Mouse (Mus musculus) hindbrain, embryonic 15.5 days (tissue): Measurements from ENCODE around the gene Xylt1. TPM values are rescaled to one million over a fixed set of nuclear protein-coding genes. Genes with fewer than 3 reads are reported as not detected.

ENCODE experiments used
- ATAC-seq: fragments of 200-750 bp; cut with Nextera tagmentation; 2 replicates; pipeline ENCODE4 v1.8.0; 2017; ENCODE audit warnings: low read depth, moderate number of reproducible peaks, moderate TSS enrichment; ENCODE audit not compliant: low FRiP score
- H3K27ac ChIP-seq: fragments of 300-500 bp; sonication (generic); replicated peaks from 2 replicates; pipeline ENCODE4 v1.5.1; 2015; ENCODE audit warnings: mild to moderate bottlenecking, inconsistent platforms
- H3K27me3 ChIP-seq: fragments of 300-500 bp; sonication (generic); 2 replicates; pipeline ENCODE4 v1.6.1; 2015; ENCODE audit warnings: control low read depth, inconsistent platforms
- H3K36me3 ChIP-seq: fragments of 300-500 bp; sonication (generic); 2 replicates; pipeline ENCODE4 v1.6.1; 2015; ENCODE audit warnings: control low read depth, inconsistent platforms
- H3K4me1 ChIP-seq: fragments of 300-500 bp; sonication (generic); replicated peaks from 2 replicates; pipeline ENCODE4 v1.6.1; 2015; ENCODE audit warnings: control low read depth, inconsistent platforms
- H3K4me2 ChIP-seq: fragments of 300-500 bp; sonication (generic); 2 replicates; pipeline ENCODE4 v1.6.1; 2015; ENCODE audit warnings: moderate library complexity, mild to moderate bottlenecking, inconsistent platforms
- H3K4me3 ChIP-seq: fragments of 300-500 bp; sonication (generic); 2 replicates; pipeline ENCODE4 v1.5.1; 2015; ENCODE audit warnings: mild to moderate bottlenecking, inconsistent platforms
- H3K9ac ChIP-seq: fragments of 300-500 bp; sonication (generic); 2 replicates; pipeline ENCODE4 v1.6.1; 2015; ENCODE audit warnings: inconsistent platforms
- H3K9me3 ChIP-seq: fragments of 300-500 bp; sonication (generic); 2 replicates; pipeline ENCODE4 v1.6.1; 2016; ENCODE audit warnings: control low read depth, inconsistent platforms
- WGBS: fragments of 180-500 bp; shearing (Covaris S2); methylation state at CpG from one replicate; pipeline ENCODE4 v1.1.7; 2015; 5-methylcytosine and 5-hydroxymethylcytosine counted together
- polyA plus RNA-seq: library from polyadenylated mRNA; unstranded; fragments of >200 nt; fragmentation: Nextera tagmentation; extraction: Ambion mirVana; gene quantifications from 2 replicates; pipeline ENCODE4 v1.2.1, GENCODE M21; 2015

The Xylt1 gene
- polyA plus RNA-seq, 1 experiment from 2014 or later = 4.0 TPM

DNA sequence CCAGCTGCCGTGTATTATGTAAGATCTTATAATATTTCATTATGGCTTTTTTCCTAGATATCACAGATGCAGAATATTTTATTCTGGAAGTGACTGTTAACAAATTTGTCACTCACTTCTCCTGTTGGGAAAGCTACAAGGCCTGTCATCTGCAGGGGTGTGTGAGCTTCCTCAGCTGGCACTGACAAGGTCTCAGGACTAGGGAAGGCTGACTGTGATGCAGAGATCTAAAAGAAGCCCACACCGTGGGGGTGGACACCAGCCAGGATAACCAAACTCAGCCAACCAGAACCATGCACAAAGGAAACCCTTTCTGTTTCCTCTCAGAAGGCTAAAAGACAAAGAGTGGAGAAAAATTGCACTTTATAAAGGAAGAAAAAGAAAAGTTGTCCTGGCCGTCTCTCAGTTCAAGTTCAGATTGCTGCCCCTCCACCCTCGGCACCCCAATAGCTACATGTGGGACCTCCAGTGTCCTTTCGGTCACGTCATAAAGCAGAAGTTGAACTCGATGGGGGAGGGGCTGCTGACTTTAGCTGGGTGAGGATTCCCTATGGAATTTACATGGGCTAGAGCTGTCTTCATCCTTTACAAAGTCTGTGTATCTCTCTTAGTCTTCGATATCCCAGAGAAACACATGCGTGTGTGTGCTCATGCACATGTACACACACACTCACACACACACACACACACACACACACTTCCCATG is 109.9 kb downstream of the Xylt1 start:
- 54% methylated on average over 9 of the region's 9 CpGs for WGBS

DNA sequence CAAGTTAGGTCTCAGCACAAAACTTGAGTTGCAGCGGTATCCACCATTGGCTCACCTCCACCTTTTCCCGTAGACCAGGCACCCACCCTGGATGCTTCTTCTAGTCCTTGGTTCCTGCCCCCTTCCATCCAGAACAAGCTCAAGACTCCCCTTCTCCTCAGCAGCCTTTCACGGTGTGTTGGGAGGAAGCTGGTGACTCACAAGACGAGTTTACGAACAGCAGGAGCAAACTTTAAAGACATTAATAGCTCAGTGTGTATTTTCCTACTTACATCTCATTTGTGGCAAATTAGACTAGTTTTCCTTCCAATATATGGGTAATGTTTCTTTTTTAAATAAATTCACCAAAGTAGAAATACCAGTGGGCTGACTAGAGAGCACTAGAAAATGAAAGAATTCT is 110.7 kb downstream of the Xylt1 start:
- H3K4me2 ChIP-seq = no peak overlapping the region
- H3K9me3 ChIP-seq = no peaks in the 10 kb centered on the region
- no peaks in the 10 kb centered on the region for H3K36me3 ChIP-seq
- ATAC-seq = no peak
- H3K4me1 ChIP-seq = peaks cover 18% of the 10 kb centered on the region
- no peak overlapping the region for H3K27ac ChIP-seq
- H3K9ac ChIP-seq = no peak overlapping the region
- H3K27me3 ChIP-seq = no peaks in the 10 kb centered on the region
- H3K4me3 ChIP-seq = no peak overlapping the region
- 84% methylated on average over 5 of the region's 5 CpGs for WGBS

More for the DNA sequence above, 109.9 kb downstream of the Xylt1 start:
- Histone ChIP-seq H3K4me3 (no peak overlapping the region), H3K4me1 (peaks cover 14% of the 10 kb centered on the region), H3K9me3 (no peaks in the 10 kb centered on the region), H3K36me3 (no peaks in the 10 kb centered on the region), H3K9ac (no peak overlapping the region), H3K4me2 (no peak overlapping the region), H3K27me3 (no peaks in the 10 kb centered on the region), H3K27ac (no peak overlapping the region)
- no peak for ATAC-seq

DNA sequence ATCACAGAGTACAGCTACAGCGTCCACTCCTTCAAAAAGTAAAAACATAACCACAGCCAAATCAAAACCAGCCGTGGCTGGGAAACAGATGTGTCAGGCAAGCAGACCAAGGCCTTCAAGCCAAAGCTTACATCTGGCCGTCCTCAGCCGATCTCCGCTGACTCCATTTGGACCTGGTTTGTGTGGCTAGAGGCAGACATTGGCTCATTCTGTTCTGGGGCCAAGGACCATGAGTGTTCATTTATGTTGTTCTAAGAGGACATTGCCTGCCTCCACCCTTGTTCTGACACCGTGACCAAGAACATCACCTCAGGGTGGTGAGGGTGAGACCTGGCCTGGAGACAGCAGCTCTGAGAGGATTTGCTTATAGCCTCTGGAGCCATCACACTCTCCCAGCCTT is 113.4 kb downstream of the Xylt1 start:
- Histone ChIP-seq H3K27ac (no peak overlapping the region), H3K4me2 (no peak overlapping the region), H3K4me1 (peaks cover 18% of the 10 kb centered on the region), H3K27me3 (no peaks in the 10 kb centered on the region), H3K4me3 (no peak overlapping the region), H3K9me3 (no peaks in the 10 kb centered on the region), H3K9ac (no peak overlapping the region), H3K36me3 (no peaks in the 10 kb centered on the region)
- 90% methylated on average over 6 of the region's 6 CpGs for WGBS
- no peak for ATAC-seq

DNA sequence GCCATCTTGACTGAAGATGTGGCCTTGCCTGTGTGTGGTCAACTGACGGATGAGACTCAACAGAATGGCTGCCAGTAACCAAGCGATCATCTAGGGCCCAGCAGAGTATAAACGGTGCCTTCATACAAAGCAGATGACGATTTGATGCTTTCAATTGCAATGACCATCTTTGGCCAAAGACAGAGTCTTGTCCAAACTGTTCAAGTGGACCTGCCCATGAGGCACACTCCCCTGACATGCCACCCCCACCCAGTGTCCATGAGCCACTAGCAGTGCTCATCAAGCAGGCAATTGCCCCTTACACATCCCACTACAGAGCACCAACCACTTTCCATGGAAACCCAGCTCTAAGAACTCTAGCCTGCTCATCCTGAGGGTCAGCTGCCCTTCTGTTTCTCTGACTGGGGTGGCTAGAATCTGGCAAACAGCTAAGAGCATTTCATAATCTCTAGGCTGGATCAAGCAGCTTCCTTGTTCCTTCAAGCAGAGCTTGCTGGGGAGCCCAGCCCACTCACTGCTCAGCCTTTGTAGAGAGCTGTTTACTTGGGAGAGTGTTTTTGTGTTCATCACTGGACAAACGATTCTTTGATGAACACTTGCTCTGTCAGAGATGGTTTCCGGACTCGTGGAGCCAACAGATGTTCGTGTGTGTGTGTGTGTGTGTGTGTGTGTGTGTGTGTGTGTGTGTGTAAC is 114.0 kb downstream of the Xylt1 start:
- WGBS = 78% methylated on average over 8 of the region's 8 CpGs
- H3K4me2 ChIP-seq = no peak overlapping the region
- no peaks in the 10 kb centered on the region for H3K36me3 ChIP-seq
- H3K9ac ChIP-seq = no peak overlapping the region
- no peaks in the 10 kb centered on the region for H3K27me3 ChIP-seq
- 0 out of 2 replicates have a peak overlapping the region, but pooled peaks have one; percentile 17 for H3K27ac ChIP-seq
- peak; percentile 40; the same call in 1 of the 2 replicates for ATAC-seq
- no peak overlapping the region for H3K4me3 ChIP-seq
- H3K9me3 ChIP-seq = no peaks in the 10 kb centered on the region
- H3K4me1 ChIP-seq = peaks cover 18% of the 10 kb centered on the region

DNA sequence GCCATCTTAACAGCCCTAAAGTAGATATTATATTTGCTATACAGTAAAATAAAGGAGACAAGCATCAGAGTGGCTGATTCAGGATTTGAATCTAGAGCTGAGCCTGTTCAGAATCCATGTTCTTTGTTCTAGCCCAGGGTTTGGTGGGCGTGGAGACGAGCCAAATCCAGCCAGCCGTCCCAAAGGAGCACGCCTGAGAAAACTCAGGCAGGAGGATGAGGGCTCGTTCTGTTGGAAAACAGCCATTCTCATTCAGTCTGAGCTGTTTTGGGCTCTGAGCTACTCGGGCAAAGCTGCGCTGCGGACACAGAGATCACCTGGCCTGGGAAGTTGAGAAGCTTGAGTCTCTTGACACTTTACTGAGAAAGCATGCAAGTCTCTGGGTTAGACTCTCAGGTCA is 115.0 kb downstream of the Xylt1 start:
- 60% methylated on average over 8 of the region's 8 CpGs for WGBS
- no peak for ATAC-seq
- H3K4me3 ChIP-seq = no peak overlapping the region
- H3K4me1 ChIP-seq = peaks cover 15% of the 10 kb centered on the region
- H3K36me3 ChIP-seq = no peaks in the 10 kb centered on the region
- peak overlapping the region; percentile 38; the same call in 1 of the 2 replicates for H3K27ac ChIP-seq
- no peaks in the 10 kb centered on the region for H3K27me3 ChIP-seq
- H3K9me3 ChIP-seq = no peaks in the 10 kb centered on the region
- H3K9ac ChIP-seq = no peak overlapping the region
- H3K4me2 ChIP-seq = no peak overlapping the region

DNA sequence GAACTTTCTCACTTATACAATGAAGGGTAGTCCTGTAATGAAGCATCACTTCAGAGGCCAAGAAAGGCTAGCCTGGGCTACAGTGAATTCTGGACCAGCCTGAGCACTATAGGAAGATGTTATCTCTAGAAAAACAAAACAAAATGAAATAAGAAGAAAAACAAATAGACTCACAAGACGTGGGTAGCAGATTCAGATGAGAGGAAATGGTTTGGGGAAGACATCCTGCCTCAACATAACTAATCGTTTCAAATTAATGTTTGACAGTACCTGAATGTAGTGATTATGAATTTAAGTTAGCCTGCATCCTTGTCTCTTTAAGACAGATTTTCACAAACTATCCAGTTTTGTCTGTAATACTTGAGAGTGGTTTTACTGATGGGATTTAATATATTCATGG is 117.4 kb downstream of the Xylt1 start:
- no peak for ATAC-seq
- Histone ChIP-seq H3K36me3 (no peaks in the 10 kb centered on the region), H3K4me2 (no peak overlapping the region)

DNA sequence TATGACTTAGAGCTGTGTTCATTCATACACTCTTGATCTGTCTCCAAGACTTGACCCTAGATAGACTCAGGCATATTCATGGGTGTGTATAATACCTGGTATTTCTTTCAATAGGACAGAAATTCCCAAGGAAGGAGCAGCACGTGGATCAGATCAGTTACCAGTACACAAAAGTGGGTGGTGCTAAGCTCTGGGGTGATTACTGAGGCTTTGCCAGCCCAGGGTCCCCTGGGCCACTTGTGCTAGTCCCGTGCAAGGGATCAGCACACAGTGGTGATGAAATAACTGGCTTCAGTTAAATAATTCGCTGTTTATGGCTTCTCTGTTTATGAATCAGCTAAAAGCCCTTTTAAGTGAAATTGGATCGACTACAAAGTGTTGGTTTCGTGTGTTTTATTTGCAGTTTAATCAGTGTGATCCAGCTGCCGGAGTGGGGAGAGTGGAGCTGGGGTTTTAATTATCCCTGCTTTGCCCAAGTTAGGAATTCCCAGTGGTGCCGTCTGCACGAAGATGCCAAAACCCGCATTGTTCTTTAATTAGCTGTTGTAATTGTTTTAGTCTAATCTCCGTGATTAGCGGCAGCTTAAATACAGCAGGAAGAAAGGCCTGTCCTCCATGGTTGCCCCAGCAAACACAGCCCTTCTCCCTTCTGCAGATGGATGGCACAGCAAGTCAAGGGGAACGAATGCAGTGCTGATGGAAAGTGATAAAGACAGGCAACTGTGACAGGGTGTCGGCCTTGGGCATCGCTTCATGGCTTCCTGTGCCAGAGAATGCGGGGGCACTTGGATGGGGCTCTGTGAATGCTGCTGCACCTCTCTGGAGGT is 120.8 kb downstream of the Xylt1 start:
- peak; percentile 78 for ATAC-seq

More for the DNA sequence above, 117.4 kb downstream of the Xylt1 start:
- Histone ChIP-seq H3K27ac (no peak overlapping the region), H3K4me1 (peaks cover 22% of the 10 kb centered on the region), H3K4me3 (no peak overlapping the region), H3K9me3 (no peaks in the 10 kb centered on the region), H3K9ac (no peak overlapping the region), H3K27me3 (no peaks in the 10 kb centered on the region)
- 88% methylated on average over 2 of the region's 2 CpGs for WGBS

DNA sequence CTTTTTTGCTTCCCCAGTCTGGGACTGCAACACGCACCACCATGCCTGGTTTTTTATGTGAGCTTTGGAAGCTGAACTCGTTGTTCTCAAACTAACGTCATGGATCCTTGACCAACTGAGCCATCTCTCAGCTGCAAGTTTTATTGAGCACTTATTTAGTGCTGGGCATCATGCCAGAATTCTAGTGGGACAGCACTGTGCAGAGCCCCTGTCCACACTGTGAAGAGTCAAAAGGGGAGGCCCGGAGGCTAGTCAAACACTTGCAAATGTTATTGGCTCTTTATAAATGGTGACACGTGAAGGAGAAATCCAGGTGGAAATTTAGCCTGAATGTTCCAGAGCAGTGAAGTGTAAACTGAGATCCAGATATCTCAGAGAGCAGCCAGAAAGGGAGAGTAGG is 121.6 kb downstream of the Xylt1 start:
- 0 out of 2 replicates have a peak, but pooled peaks have one; percentile 8 for ATAC-seq
- 77% methylated on average over 5 of the region's 5 CpGs for WGBS
- Histone ChIP-seq H3K4me3 (no peak overlapping the region), H3K36me3 (no peaks in the 10 kb centered on the region), H3K9ac (no peak overlapping the region), H3K27ac (no peak overlapping the region), H3K27me3 (no peaks in the 10 kb centered on the region), H3K4me2 (no peak overlapping the region), H3K9me3 (no peaks in the 10 kb centered on the region), H3K4me1 (peaks cover 12% of the 10 kb centered on the region)

More for the DNA sequence above, 120.8 kb downstream of the Xylt1 start:
- Histone ChIP-seq H3K4me1 (peaks cover 12% of the 10 kb centered on the region), H3K9me3 (no peaks in the 10 kb centered on the region), H3K27me3 (no peaks in the 10 kb centered on the region), H3K4me2 (no peak overlapping the region), H3K9ac (no peak overlapping the region), H3K27ac (peak overlapping the region; percentile 62), H3K36me3 (no peaks in the 10 kb centered on the region), H3K4me3 (no peak overlapping the region)
- 45% methylated on average over 15 of the region's 15 CpGs for WGBS

DNA sequence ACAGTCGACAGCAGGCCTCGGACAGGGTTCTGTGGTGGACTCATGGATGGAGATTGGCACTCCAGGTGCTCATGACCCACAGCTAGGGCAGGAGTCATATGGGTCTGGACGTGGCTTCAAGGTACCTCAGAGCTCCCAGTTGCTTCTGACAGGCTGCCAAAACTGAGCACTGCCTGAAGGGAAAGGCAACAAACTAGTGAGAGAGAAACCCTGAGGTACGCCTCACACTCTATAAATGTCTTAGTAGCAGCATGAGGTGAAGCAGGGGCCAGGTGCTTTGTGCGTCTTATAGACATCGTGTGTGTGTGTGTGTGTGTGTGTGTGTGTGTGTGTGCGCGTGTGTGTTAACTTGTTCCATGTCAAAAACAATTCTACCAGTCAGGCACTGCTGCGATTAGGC is 122.9 kb downstream of the Xylt1 start:
- ATAC-seq = no peak
- H3K9ac ChIP-seq = no peak overlapping the region

DNA sequence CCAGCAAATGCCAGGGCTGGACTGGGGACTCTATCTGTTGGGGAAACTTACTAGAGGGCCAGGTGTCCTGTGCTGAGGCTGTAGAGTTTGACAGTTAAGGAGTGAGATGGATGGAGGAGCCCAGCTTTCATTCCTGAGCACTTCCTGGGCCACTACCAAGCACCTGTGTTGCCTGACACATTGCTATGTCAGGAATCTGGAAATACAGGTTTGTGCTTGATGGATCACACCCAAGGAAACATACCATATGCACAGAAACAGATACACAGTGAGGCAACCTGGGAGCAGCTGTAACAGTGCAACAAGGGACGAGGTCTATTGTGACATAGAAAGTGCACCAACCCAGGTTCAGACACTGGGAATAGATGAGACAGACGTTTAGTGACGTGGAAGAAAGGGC is 125.0 kb downstream of the Xylt1 start:
- H3K27me3 ChIP-seq = no peaks in the 10 kb centered on the region
- H3K9ac ChIP-seq = no peak overlapping the region
- no peak for ATAC-seq
- no peaks in the 10 kb centered on the region for H3K9me3 ChIP-seq
- no peak overlapping the region for H3K27ac ChIP-seq
- 85% methylated on average over 3 of the region's 3 CpGs for WGBS
- H3K4me1 ChIP-seq = peaks cover 19% of the 10 kb centered on the region
- no peak overlapping the region for H3K4me3 ChIP-seq
- no peak overlapping the region for H3K4me2 ChIP-seq
- no peaks in the 10 kb centered on the region for H3K36me3 ChIP-seq

More for the DNA sequence above, 122.9 kb downstream of the Xylt1 start:
- Histone ChIP-seq H3K4me3 (no peak overlapping the region), H3K4me1 (peaks cover 19% of the 10 kb centered on the region), H3K27me3 (no peaks in the 10 kb centered on the region), H3K4me2 (no peak overlapping the region), H3K9me3 (no peaks in the 10 kb centered on the region), H3K27ac (no peak overlapping the region), H3K36me3 (no peaks in the 10 kb centered on the region)
- WGBS = 82% methylated on average over 9 of the region's 9 CpGs

DNA sequence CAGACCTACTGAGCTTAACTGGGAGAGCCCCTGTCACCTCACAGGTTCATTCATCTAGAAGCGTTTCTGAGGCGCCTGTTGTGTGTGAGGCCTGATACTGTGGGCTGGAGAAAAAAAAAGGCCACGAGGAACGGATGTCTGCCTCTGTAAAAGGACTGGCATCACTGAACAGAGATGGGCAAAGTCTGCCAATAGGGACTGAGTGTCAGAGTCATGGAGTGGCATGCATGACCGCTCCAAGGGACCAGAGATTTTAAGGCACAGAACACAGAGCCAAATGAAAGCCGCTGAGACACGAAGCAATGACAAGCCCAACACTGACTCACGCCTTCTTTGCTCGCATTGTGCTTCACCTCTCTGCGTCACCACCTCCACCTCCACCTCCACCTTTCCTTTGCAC is 126.6 kb downstream of the Xylt1 start:
- Histone ChIP-seq H3K4me3 (no peak overlapping the region), H3K27me3 (no peaks in the 10 kb centered on the region), H3K4me2 (no peak overlapping the region), H3K4me1 (peaks cover 8% of the 10 kb centered on the region; the same call in 1 of the 2 replicates), H3K9me3 (no peaks in the 10 kb centered on the region), H3K36me3 (no peaks in the 10 kb centered on the region), H3K27ac (no peak overlapping the region), H3K9ac (no peak overlapping the region)
- 90% methylated on average over 10 of the region's 10 CpGs for WGBS
- ATAC-seq = no peak

DNA sequence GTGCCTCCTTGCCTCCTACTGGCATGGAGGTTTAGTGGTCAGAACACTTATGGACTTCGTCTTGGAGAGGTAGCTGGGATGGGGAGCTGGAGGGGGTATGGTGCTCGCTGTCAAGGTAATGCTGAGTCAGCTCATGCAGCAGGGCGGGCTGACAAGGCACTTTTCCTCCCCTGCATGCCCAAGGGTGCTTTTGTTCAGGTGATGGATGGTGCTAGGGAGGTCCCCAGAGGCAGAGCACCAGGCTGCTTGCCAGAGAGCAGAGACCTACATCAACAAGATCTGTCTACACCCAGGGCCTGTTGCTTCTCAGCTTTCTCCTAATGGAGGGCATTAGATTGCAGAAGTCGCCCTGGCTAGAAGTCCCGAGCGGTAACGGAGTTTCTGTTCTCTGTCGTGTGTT is 127.3 kb downstream of the Xylt1 start:
- Histone ChIP-seq H3K4me3 (no peak overlapping the region), H3K9ac (no peak overlapping the region), H3K4me2 (no peak overlapping the region), H3K27ac (peak overlapping the region; percentile 35), H3K9me3 (no peaks in the 10 kb centered on the region), H3K36me3 (no peaks in the 10 kb centered on the region), H3K27me3 (no peaks in the 10 kb centered on the region), H3K4me1 (peaks cover 7% of the 10 kb centered on the region; the same call in 1 of the 2 replicates)
- 58% methylated on average over 8 of the region's 8 CpGs for WGBS
- ATAC-seq = no peak
